Mouse (Mus musculus): ENCODE results near the gene Ugt1a1. TPM values are rescaled to one million over a fixed set of nuclear protein-coding genes. Genes with fewer than 3 reads are reported as not detected.

Gene Ugt1a1
- total and polyA plus RNA-seq, 3 experiments, result 0.19 TPM; not detected in 2

DNA sequence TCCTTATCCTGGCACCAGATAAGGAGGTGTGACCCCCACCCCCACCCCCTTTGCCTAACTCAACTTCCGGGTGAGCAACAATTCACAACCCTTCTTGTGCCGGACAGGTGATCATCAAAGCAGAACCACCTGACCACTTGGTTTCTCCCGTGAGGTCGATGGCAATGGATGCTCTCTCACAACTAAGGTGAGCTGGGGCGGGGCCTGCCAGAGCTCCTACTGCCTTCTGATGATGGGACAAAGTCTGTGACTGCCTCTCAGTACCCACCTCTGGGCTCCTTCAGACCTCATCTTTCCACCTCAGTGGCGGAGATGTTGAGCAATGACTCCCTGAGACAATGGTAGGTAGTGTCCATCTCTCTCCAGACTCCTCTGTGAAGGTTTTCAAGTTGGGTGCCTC lies 34.1 kb downstream of the Ugt1a1 start:
- Histone ChIP-seq H3K27ac (ENCODE audit: insufficient read depth, low read depth) (no peak overlapping the region), H3K4me3 (replicated peaks in 1 of 3; ENCODE audit: low read depth in 2 of 3, low read length in 2 of 3, poor library complexity in 1 of 3) (no peak overlapping the region), H3K4me1 (ENCODE audit: control insufficient read depth in 1 of 2, insufficient read depth in 2 of 2) (no peaks in the 10 kb centered on the region), H3K4me2 (ENCODE audit: insufficient read depth, low read depth, poor library complexity, severe bottlenecking) (no peak overlapping the region), H3K9ac (ENCODE audit: insufficient read depth, low read depth) (no peak overlapping the region), H3K9me3 (replicated peaks; ENCODE audit: low read length) (peaks cover 72% of the 10 kb centered on the region), H3K79me2 (replicated peaks; ENCODE audit: control insufficient read depth, extremely low read depth, insufficient read depth, poor library complexity, severe bottlenecking) (no peaks in the 10 kb centered on the region), H3K36me3 (replicated peaks in 1 of 2; ENCODE audit: control insufficient read depth in 1 of 2, insufficient read depth in 1 of 2, low read length in 1 of 2) (no peaks in the 10 kb centered on the region), H3K27me3 (replicated peaks) (peaks cover 9% of the 10 kb centered on the region)
- TF ChIP-seq SMC3 (IDR thresholded peaks at IDR 0.05; ENCODE audit: low read depth, low read length), result no peak
- no peak for TF ChIP-seq E2F4 (IDR thresholded peaks at IDR 0.05; ENCODE audit: insufficient replicate concordance, low read depth, low read length)
- TF ChIP-seq USF2 (conservative IDR thresholded peaks at IDR 0.05; ENCODE audit: low read depth, low read length), result no peak
- TF ChIP-seq MYC (IDR thresholded peaks at IDR 0.05; ENCODE audit: low read depth, low read length), result no peak
- dilution Hi-C loops (cut with MboI; ENCODE audit: extremely low pct_ligation_motif_present, extremely low pct_unique_long_range_greater_than_20kb, low sequenced_read_pairs), result no loop called here
- DNase-seq (ENCODE audit: extremely low read depth), result no peak
- in situ Hi-C loops (cut with MboI; ENCODE audit: low pct_ligation_motif_present, low pct_unique_long_range_greater_than_20kb, low sequenced_read_pairs), result no loop called here

DNA sequence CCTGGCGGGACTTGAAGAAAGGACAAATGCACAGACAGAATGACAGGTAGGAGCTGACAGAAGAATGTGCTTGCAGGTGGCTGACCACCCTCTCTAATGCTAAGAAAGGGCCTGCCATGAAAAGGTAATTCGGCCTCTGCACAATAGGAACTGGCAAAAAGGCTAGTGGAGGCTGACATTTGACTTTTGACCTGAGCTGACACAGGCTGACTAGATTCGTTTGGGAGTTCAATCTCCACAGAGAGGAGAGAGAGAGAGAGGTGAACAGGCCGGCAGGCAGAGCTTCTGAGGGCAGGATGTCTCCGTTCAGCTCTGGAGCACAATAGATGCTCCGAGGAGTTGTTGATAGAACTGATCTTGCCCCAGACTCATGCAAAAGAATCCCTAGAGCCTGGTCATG lies 34.6 kb downstream of the Ugt1a1 start:
- Histone ChIP-seq H3K36me3 (replicated peaks in 1 of 2; ENCODE audit: control insufficient read depth in 1 of 2, insufficient read depth in 1 of 2, low read length in 1 of 2) (no peaks in the 10 kb centered on the region), H3K79me2 (replicated peaks; ENCODE audit: control insufficient read depth, extremely low read depth, insufficient read depth, poor library complexity, severe bottlenecking) (no peaks in the 10 kb centered on the region), H3K4me1 (ENCODE audit: control insufficient read depth in 1 of 2, insufficient read depth in 2 of 2) (no peaks in the 10 kb centered on the region), H3K27me3 (replicated peaks) (peaks cover 10% of the 10 kb centered on the region), H3K9ac (ENCODE audit: insufficient read depth, low read depth) (no peak overlapping the region), H3K9me3 (replicated peaks; ENCODE audit: low read length) (peaks cover 75% of the 10 kb centered on the region), H3K4me3 (replicated peaks in 1 of 3; ENCODE audit: low read depth in 2 of 3, low read length in 2 of 3, poor library complexity in 1 of 3) (no peak overlapping the region), H3K4me2 (ENCODE audit: insufficient read depth, low read depth, poor library complexity, severe bottlenecking) (no peak overlapping the region), H3K27ac (ENCODE audit: insufficient read depth, low read depth) (no peak overlapping the region)
- dilution Hi-C loops (cut with MboI; ENCODE audit: extremely low pct_ligation_motif_present, extremely low pct_unique_long_range_greater_than_20kb, low sequenced_read_pairs), result no loop called here
- DNase-seq (ENCODE audit: extremely low read depth), result no peak
- no peak for TF ChIP-seq RAD21 (IDR thresholded peaks at IDR 0.05; ENCODE audit: low read depth, low read length)
- in situ Hi-C loops (cut with MboI; ENCODE audit: low pct_ligation_motif_present, low pct_unique_long_range_greater_than_20kb, low sequenced_read_pairs), result no loop called here

DNA sequence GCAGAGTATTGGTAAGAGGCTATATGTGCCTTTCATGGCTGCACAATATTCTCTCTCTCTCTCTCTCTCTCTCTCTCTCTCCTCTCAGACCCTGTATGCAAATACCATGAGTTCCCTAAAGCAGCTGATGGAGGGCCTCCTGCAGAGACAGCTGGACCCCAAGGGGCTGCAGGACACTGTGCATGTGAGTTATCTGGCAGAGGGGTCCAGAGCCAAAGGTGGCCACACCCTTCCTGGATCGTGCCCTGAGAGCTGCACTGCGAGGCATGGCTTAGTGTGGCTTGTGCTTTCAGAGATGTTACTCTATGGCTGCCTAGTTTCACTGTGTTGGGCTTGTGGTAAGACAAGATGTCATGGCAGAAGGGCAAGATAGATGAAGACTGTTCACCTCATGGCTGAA lies 35.9 kb downstream of the Ugt1a1 start:
- dilution Hi-C loops (cut with MboI; ENCODE audit: extremely low pct_ligation_motif_present, extremely low pct_unique_long_range_greater_than_20kb, low sequenced_read_pairs) (no loop called here), in situ Hi-C loops (cut with MboI; ENCODE audit: low pct_ligation_motif_present, low pct_unique_long_range_greater_than_20kb, low sequenced_read_pairs) (no loop called here)
- DNase-seq (ENCODE audit: extremely low read depth), result no peak
- no peak overlapping the region for H3K4me2 ChIP-seq (ENCODE audit: insufficient read depth, low read depth, poor library complexity, severe bottlenecking)
- no peaks in the 10 kb centered on the region for H3K36me3 ChIP-seq (replicated peaks in 1 of 2; ENCODE audit: control insufficient read depth in 1 of 2, insufficient read depth in 1 of 2, low read length in 1 of 2)
- no peaks in the 10 kb centered on the region for H3K79me2 ChIP-seq (replicated peaks; ENCODE audit: control insufficient read depth, extremely low read depth, insufficient read depth, poor library complexity, severe bottlenecking)
- peaks cover 78% of the 10 kb centered on the region for H3K9me3 ChIP-seq (replicated peaks; ENCODE audit: low read length)
- TF ChIP-seq CTCF (conservative IDR thresholded peaks at IDR 0.05 in 1 of 2, IDR thresholded peaks at IDR 0.05 in 1 of 2; ENCODE audit: low read depth in 2 of 2, low read length in 2 of 2) (no peak), USF1 (IDR thresholded peaks at IDR 0.05; ENCODE audit: low read depth, low read length) (no peak), E2F4 (IDR thresholded peaks at IDR 0.05; ENCODE audit: insufficient replicate concordance, low read depth, low read length) (no peak), SMC3 (IDR thresholded peaks at IDR 0.05; ENCODE audit: low read depth, low read length) (no peak), PAX5 (IDR thresholded peaks at IDR 0.05; ENCODE audit: low read length) (no peak), BHLHE40 (IDR thresholded peaks at IDR 0.05; ENCODE audit: low read depth, low read length) (no peak), MAFK (IDR thresholded peaks at IDR 0.05; ENCODE audit: insufficient replicate concordance, low read length) (no peak), USF2 (conservative IDR thresholded peaks at IDR 0.05; ENCODE audit: low read depth, low read length) (no peak), MAZ (IDR thresholded peaks at IDR 0.05; ENCODE audit: low read depth, low read length) (no peak)
- H3K9ac ChIP-seq (ENCODE audit: insufficient read depth, low read depth), result no peak overlapping the region
- no peak overlapping the region for H3K4me3 ChIP-seq (replicated peaks in 1 of 3; ENCODE audit: low read depth in 2 of 3, low read length in 2 of 3, poor library complexity in 1 of 3)
- H3K27me3 ChIP-seq (replicated peaks), result peaks cover 10% of the 10 kb centered on the region
- H3K27ac ChIP-seq (ENCODE audit: insufficient read depth, low read depth), result no peak overlapping the region
- H3K4me1 ChIP-seq (ENCODE audit: control insufficient read depth in 1 of 2, insufficient read depth in 2 of 2), result no peaks in the 10 kb centered on the region

Measured in CH12.LX (cell line).